Mouse (Mus musculus) erythroid progenitor cell, adult 5-6 weeks (primary cell): ENCODE data around the gene Srp68. TPM values are rescaled to one million over a fixed set of nuclear protein-coding genes. Genes with fewer than 3 reads are reported as not detected.

Experiments
- ATAC-seq: replicated peaks from 2 replicates; pipeline ENCODE4 v1.8.0; 2016; ENCODE audit warnings: moderate number of reproducible peaks, mild to moderate bottlenecking, moderate TSS enrichment, inconsistent platforms; ENCODE audit not compliant: poor library complexity, low FRiP score, severe bottlenecking
- total RNA-seq, 2 experiments: library from RNA; stranded (forward) in 1 of 2; stranded (reverse) in 1 of 2; fragments of 150-400 nt in 1 of 2; fragments of 186-747, 209-891 nt in 1 of 2; gene quantifications; 2 replicates each; pipeline versions ENCODE4 v1.2.3 to v1.2.4; 2015 to 2017; ENCODE audit warnings: low replicate concordance in 2 of 2

The Srp68 gene
- 13.7 and 18.9 TPM in 2 replicates for total RNA-seq (2015; ENCODE audit: low replicate concordance)
- 18.2 and 21.3 TPM in 2 replicates for total RNA-seq (2017; ENCODE audit: low replicate concordance)

- peak; percentile 97 for ATAC-seq
These were observed at the start of gene Srp68 for GRCm38 (mm10) chr11:116274045-116274666. TSS of gene Srp68 (minus strand) at chr11:116274217.

DNA sequence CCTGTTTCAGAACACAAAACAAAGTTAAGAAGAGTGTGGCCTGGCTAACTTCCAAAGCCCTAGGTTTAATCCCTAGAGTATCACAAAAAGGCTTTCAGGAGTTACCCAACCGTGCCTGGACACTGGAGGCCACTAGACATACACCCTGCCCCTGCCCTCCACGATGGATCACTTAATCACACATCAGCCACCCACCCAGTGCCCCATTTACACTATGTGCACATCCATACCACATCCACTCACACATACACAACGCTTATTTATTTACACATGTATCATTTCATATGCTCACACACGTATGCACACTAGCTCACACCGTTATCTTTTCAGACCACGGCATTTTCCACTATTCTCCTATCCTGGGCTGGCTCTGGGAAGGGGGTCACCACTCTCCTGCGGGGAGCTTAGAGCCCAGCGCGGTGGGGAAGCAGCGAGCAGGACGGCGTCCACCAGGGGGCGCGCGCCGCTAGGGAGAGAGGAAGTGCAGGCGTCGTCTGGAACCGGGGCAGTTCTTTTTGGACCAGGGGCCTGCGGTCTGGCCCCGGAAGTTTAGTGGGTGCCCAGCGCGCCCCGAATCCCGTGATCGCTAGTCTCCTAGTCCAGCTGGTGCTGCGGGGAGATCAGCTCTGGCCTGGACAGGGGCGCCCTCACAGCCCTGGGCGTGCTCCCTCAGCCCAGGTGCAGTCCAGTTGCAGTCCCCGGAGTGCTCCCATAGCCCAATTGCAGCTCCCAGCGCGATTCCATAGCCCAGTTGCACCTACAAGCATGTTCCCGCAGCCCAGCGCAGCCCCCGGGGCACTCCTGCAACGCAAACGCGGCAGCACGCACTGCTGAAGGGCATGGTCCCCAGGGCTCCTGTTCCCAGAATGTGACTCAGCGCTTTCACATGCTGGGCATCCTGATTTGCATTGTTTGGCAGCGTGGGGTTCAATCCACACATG is 45.0 kb upstream of the Srp68 start:
- peak; percentile 80 for ATAC-seq

DNA sequence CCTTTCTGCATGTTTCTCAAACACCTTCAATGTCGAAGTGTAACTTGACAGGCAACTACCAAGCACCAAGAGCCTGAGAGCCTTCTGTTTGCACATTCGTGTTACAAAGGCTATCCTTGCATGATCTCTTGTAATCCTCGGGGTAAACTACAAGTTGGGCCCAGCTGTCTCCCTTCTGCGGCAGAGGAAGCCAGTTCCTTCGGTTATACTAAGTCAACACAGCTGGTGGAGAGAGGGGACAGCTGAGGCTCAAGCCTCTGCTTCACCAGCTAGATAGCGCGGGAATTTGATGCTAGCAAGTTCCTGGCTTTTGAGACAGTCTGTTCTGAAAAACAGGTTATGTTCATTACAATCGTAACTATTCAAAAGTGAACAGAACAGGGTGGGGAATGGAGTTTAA is 38.3 kb upstream of the Srp68 start:
- no peak for ATAC-seq

GRCm38 (mm10) chr11:116311169-116311568 is 37.2 kb upstream of the Srp68 start:
- ATAC-seq = no peak

DNA sequence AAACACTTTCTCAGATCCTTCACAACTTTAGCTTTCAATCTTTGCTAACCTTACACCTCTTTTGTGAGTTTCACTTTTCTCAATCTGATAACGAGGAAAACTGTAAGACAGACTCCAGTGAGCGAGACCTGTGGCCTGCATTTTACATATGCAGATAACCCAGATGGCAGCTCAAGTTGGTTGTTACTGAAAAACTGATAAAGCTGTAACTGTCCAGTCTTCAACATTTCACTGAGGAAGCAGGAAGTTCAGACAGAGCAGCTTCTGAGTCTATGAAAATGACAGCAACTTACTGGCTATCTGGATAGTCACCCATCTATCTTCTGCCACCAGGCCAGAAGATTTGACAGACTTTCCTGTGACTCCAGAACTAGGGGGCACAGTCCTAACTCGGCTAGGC is 35.6 kb upstream of the Srp68 start:
- no peak for ATAC-seq

DNA sequence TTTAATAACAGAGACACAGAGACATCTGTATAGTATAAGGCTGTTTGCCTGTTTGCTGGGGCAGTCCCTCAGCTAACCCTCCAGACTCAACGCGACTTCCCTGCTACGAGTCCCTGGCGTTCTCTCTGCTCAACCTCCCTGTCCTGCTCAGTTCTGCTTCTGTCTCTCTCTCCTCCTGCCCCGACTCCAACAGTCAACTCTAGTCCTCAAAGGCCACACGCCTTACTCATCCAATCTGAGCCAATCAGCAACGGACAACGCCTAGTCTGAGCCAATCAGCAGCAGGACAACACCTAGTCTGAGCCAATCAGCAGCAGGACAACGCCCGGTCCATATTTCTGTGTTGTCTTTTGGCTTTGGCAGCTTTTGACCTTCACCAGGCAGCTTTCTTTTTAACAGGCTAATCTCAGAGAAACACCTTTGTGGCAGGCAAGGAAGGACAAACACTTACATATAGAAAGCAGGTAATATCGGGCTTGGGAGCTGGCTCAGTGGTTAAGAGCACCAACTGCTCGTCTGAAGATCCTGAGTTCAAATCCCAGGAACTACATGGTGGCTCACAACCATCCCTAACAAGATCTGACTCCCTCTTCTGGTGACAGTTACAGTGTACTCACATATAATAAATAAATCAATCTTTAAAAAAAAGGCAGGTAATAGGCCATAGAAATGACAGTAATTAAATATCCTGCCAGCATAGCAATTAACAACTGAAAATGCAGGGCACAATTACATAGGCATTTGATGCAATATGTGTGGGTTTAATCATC is 33.9 kb upstream of the Srp68 start:
- peak; percentile 83 for ATAC-seq

GRCm38 (mm10) chr11:116307019-116307725 is 33.2 kb upstream of the Srp68 start, which contains the start of gene Exoc7:
TSS of gene Exoc7 (minus strand) at chr11:116307233.
- ATAC-seq = no peak

- ATAC-seq = peak; percentile 88
These were observed 32.3 kb upstream of the Srp68 start for GRCm38 (mm10) chr11:116306126-116306982.

GRCm38 (mm10) chr11:116305423-116305822 is 31.4 kb upstream of the Srp68 start:
- no peak for ATAC-seq

DNA sequence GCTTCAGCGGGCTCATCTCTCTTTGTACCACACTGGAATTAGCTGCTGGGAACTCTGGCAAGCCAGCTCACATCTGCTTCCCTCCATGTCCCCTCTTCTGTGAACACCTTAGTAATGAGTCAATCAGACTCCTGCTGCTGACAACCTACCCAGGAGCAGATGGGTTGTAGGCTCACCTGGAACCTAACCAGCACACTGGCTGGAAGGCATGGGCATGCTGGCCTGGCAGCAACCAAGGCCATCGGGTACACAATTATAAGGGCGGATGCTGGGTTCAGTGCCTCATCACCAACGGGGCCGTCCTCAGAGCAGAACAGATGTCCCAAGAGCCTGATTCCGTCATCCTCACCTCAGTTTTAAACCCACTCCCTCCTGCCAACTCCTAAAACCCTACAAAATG is 24.6 kb upstream of the Srp68 start:
- no peak for ATAC-seq

DNA sequence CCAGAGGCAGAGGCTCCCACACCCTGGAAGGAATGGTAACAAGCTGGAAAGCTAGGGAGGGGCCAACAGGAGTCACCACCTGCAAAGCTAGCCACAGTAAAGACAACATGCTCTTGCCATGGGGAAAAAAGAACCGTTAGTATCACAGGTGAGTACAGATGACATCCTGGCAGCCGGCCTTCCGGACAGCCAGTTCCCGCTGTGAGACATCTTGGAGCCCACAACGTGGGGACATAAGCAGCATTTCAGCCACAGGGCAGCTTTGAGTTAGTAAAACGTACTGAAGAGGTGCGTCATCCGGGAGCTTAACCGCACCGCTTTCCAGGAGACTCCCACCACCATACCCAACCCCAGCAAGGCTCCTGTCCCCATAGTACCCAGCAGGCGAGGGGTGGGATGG is 24.2 kb upstream of the Srp68 start:
- ATAC-seq = no peak

GRCm38 (mm10) chr11:116297017-116297416 is 23.0 kb upstream of the Srp68 start:
- no peak for ATAC-seq

DNA sequence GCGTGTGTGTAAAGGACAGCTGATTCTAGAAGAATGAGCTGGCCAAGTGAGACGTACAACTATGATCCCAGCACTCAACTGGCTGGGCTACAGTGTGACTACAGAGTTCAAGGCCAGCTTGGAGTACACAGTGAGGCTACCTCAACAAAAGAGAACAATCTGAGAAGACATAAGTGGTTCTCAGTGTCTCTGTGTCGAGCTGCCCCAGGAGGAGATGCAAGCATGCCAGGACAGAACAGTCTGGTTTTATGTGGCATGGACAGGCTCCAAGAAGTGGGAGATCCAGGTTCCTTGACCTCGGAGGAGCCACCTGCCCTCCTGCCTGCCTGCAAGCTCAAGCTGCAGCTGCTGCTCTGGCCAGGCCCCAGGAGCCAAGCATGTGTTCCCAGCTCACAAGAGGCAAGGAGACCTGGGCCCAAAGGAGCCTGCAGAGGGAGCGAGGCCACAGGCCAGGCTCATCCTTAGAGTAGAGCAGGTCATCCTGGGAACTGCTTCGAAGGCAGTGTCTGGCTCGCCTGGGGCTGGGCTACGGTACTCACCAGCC is 22.2 kb upstream of the Srp68 start:
- no peak for ATAC-seq

DNA sequence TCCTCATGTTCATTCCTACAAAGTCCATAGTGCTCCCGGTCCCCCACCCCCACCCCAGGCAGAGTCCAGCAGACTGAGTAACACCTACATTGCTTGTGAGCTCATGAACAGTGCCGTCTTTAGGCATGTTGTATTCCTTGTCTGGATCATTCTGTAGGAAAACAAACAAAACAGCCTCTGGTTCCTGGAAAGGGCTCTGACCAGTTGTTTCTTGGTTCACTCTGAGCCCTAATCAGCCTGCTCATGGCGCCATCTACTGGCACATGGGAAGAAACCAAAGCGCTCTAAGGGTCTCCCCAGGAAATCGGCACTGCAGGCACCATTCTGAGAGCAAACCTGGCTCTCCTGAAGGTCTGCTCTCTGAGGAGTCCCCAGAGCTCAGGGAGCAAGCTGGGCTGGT is 20.3 kb upstream of the Srp68 start:
- ATAC-seq = peak; percentile 39; the same call in 1 of the 2 replicates

DNA sequence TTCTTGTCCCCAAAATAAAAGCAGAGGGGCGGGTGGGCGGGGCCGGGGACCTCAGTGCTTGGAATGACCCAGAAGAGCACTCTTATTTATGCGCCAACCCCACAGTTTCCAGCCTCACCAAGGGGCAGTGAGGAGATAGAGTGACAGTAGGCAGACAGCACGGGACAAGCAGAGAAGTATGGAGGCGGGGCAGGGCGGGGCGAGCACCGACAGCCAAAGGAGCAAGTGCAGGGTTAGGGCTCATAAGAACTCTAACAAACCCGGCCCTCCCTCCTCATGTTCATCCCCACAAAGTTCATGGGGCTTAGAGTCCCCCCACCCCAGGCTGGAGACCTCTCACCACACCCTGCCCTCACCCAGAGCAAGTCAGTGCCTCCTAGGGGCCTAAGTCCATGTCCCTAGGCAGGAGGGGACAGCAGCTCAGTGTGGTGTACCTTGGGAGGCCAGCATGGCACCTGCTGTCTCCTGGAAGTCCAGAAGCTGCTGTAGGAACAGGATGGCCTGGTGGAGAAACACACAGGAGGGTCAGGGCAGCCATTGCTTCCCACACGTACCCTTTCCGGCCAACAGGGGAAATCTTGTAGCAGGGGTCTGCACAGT is 19.6 kb upstream of the Srp68 start:
- no peak for ATAC-seq

GRCm38 (mm10) chr11:116292401-116292800 is 18.4 kb upstream of the Srp68 start:
- no peak for ATAC-seq

DNA sequence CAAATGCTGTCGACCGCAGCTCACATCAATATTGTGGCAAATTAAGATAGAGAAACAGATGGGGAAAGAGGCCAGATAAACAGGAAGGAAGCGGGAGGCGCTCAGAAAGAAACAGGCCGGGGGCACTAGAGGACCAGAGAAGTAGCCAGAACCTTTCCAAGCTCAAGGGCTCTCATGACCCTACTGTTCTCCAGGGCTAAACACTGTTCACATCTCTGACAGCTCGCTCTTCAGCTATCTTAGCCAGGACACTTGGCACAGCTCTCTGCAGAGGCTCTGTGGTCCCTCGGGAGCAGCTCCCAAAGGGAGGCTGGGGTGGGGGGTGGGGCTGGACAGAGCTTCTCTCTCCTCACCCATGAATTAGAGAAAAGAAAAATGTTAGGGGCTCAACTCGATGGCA is 16.5 kb upstream of the Srp68 start:
- no peak for ATAC-seq

DNA sequence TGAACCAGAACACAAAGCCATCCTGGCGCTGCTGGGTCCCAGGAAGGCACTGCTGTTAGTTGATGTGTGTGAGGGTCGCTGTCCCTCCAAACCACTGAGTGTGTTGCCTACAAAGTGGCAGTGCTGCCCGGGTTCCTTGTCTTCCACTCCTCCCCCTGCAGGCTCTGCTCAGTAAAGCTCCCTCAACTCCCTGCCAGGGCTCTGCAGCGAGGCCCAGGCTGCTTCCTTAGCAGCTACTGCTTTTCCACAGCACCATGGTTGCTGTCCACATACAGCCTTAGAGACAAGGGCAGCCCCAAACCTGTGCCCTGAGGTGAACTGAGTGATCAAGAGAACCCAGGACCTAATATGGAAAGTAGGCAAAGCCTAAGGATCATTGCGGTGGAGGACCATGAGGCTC is 13.3 kb upstream of the Srp68 start:
- ATAC-seq = no peak
